Mouse (Mus musculus): ENCODE measurements around the gene Dnah6.

The Dnah6 gene

GRCm38 (mm10) chr6:73142776-73143175 is 78.7 kb downstream of the Dnah6 start:
- no peak for DNase-seq (ENCODE audit: low spot score)

- no peak for DNase-seq (ENCODE audit: low spot score)
Observed at GRCm38 (mm10) chr6:73140836-73141235, 80.6 kb downstream of the Dnah6 start.

GRCm38 (mm10) chr6:73132784-73133183 is 88.7 kb downstream of the Dnah6 start:
- DNase-seq (ENCODE audit: low spot score), result no peak

- no peak for DNase-seq (ENCODE audit: low spot score)
Observed at GRCm38 (mm10) chr6:73127594-73127993, 93.9 kb downstream of the Dnah6 start.

GRCm38 (mm10) chr6:73120348-73120747 is 101.1 kb downstream of the Dnah6 start:
- DNase-seq (ENCODE audit: low spot score), result no peak

GRCm38 (mm10) chr6:73113898-73114297 is 107.6 kb downstream of the Dnah6 start:
- DNase-seq (ENCODE audit: low spot score), result no peak

- no peak for DNase-seq (ENCODE audit: low spot score)
Observed at GRCm38 (mm10) chr6:73113365-73113764, 108.1 kb downstream of the Dnah6 start.

GRCm38 (mm10) chr6:73093133-73093532 is 128.3 kb downstream of the Dnah6 start:
- no peak for DNase-seq (ENCODE audit: low spot score)

GRCm38 (mm10) chr6:73090836-73091235 is 130.6 kb downstream of the Dnah6 start:
- no peak for DNase-seq (ENCODE audit: low spot score)

GRCm38 (mm10) chr6:73082571-73082970 is 138.9 kb downstream of the Dnah6 start:
- no peak for DNase-seq (ENCODE audit: low spot score)

GRCm38 (mm10) chr6:73072093-73072786 is 149.2 kb downstream of the Dnah6 start:
- DNase-seq (ENCODE audit: low spot score), result no peak

GRCm38 (mm10) chr6:73071214-73071613 is 150.2 kb downstream of the Dnah6 start:
- no peak for DNase-seq (ENCODE audit: low spot score)

GRCm38 (mm10) chr6:73070663-73071062 is 150.8 kb downstream of the Dnah6 start:
- no peak for DNase-seq (ENCODE audit: low spot score)

- DNase-seq (ENCODE audit: low spot score), result no peak
Observed at GRCm38 (mm10) chr6:73064551-73064950, 156.9 kb downstream of the Dnah6 start.

- DNase-seq (ENCODE audit: low spot score), result no peak
Observed at GRCm38 (mm10) chr6:73059596-73060121, 161.8 kb downstream of the Dnah6 start.

- no peak for DNase-seq (ENCODE audit: low spot score)
Observed at GRCm38 (mm10) chr6:73059162-73059561, 162.3 kb downstream of the Dnah6 start.

- no peak for DNase-seq (ENCODE audit: low spot score)
Observed at GRCm38 (mm10) chr6:73055347-73055746, 166.1 kb downstream of the Dnah6 start.

GRCm38 (mm10) chr6:73054807-73055206 is 166.6 kb downstream of the Dnah6 start:
- no peak for DNase-seq (ENCODE audit: low spot score)

- DNase-seq (ENCODE audit: low spot score), result no peak
Observed at GRCm38 (mm10) chr6:73053526-73053925, 167.9 kb downstream of the Dnah6 start.

GRCm38 (mm10) chr6:73047259-73047658 is 174.2 kb downstream of the Dnah6 start:
- DNase-seq (ENCODE audit: low spot score), result no peak

GRCm38 (mm10) chr6:73045944-73046343 is 175.5 kb downstream of the Dnah6 start:
- no peak for DNase-seq (ENCODE audit: low spot score)

- DNase-seq (ENCODE audit: low spot score), result no peak
Observed at GRCm38 (mm10) chr6:73042278-73042677, 179.2 kb downstream of the Dnah6 start.

- no peak for DNase-seq (ENCODE audit: low spot score)
Observed at GRCm38 (mm10) chr6:73038291-73038690, 183.2 kb downstream of the Dnah6 start.

GRCm38 (mm10) chr6:73028853-73029252 is 192.6 kb downstream of the Dnah6 start:
- no peak for DNase-seq (ENCODE audit: low spot score)

All from urinary bladder, postnatal 25 days (tissue).